Mouse (Mus musculus): ENCODE data around the gene Caprin1.

Gene Caprin1

DNA sequence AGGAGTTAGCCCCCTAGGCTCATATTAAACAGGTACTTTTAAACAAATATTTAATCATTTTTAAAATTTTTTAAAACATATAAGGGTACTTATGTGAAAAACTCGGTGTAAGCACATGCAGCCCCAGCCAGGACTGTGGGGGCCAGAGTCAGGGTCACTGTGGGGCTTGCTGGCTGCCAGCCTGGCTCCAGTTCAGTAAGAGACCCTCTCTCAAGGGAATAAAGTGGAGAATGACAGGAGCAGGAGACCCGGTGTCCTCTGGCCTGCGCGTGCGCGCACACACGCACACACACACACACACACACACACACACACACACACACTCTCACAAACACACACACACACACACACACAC, 78.2 kb downstream of the Caprin1 start:
- DNase-seq: no peak

DNA sequence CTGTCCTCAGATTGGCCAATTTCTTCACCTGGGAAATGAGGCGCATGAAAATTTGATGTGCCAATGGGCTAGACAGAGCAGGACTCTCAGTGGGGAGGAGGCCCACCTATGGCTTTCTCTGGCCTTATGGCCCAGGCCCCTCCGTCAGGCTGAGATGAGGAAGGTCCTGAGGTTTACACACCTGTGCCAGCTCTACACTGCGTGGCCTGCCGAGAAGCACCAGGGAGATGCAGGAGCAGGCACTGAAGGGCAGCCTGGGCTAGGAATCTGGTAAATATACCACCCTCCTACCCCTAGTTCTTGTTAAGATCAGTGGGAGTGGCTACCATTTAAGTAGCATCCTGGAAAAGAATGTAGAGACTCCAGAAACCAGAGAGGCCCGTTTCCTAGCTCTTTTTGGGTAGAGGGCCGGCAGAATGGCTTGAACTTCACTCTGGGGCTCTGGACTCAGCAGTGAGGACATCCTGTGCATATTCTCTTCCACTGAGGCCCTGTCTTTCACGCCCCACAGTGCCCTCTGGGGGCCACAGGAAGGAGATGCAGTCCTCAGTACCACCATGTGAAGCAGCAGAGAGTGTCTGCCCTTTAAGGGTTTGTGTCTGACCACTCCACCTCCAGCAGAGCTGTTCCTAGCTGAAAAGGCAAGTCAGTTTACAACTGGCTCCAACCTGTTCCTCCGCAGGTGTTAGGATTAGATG, 78.7 kb downstream of the Caprin1 start:
- DNase-seq: peak; percentile 84

DNA sequence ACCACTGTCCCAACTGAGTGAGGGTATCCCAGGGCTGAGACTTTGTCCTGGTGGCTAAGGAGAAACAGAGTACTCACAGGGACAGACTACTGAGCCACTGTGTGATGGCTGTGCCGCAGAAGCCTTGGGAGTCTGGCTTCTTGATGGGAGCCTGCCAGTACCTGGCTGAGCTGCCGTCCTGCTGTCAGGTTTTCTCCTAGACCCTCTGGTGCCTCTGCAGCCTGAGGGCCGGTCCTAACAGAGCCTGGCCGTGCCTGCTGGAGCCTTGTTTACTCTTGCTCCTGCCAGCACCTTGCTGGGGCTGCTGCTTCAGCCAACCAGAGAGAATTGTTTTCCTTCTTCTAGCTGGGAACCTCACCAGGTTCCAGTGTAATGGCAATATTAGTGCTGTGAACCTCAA, 83.0 kb downstream of the Caprin1 start:
- no peak for DNase-seq

DNA sequence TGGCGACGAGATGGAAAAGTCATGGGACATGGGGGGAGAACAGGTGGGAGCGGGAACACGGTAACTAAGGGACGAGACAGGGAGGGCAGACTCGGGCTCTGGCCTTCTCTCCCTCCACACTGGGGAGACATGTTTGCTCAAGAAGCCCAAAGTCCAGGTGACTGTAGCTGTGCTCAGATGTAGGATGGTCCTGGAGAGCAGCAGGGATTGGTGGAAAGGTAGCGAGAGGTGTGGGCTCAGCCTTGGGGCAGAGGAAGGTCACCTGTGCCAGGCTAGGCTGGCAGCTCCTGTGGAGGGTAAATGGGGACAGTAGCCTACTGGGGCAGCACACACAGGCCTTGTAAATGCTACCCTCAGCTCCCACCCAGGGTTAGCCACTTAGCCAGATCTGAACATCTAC, 83.6 kb downstream of the Caprin1 start:
- DNase-seq: no peak

Data from thymus, postnatal 14 days (tissue).